Mouse (Mus musculus): ENCODE results near the gene BC017158. TPM values are rescaled to one million over a fixed set of nuclear protein-coding genes. Genes with fewer than 3 reads are reported as not detected.

The BC017158 gene
- total RNA-seq, 4 experiments from 2014 or later, result 2.2 to 2.5 (median 2.3) TPM

GRCm38 (mm10) chr7:128265411-128265810 lies 32.6 kb downstream of the BC017158 start, which contains the start of gene Slc5a2:
TSS of gene Slc5a2 (plus strand) at chr7:128265657.
- DNase-seq (ENCODE audit: low spot score in 2 of 2), result no peak

DNA sequence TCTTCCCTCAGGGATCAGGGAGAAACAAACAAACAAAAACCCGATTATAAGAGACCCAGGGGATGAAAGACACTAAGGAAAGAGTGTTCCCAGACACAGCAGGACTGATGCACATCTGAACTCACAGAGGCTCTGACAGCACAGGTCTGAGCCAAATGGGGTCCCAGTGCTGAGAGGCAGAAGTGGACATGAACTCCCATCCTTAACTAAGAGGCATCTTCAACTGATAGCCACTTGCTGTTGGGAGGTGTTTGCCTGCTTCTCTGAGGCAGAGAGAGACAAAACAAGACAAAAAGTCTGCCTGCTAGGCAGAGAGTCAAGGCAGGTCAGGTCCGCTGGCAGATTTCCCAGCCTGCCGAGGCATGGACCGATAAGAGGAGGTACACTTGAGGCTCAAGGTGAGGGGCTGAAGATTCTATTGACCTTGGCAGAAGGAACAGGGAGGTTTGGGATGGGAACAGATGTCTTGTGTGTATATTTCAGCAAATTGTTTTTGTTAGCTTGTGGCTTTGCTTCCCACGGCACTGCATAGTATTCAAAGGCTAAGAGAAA lies 41.1 kb downstream of the BC017158 start:
- DNase-seq (ENCODE audit: low spot score in 2 of 2), result no peak

DNA sequence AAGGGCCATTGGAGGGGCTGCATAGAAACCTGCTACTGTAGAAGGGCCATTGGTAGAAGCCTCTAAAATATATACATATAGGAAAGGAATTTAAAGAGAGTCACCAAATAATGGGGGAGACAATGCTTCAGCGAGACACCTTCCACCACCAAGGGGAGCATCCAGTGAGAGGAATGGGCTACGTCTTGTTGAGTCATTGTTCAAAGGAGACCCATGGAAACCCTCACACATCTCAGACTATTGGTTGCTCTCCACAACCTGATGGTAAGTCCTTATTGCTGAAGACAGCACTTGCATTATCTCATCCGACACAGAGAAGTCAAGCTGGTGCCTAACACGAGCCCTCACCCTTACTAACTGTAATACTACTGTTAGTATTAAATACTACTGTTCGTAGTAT lies 42.2 kb downstream of the BC017158 start:
- DNase-seq (ENCODE audit: low spot score in 2 of 2), result no peak

GRCm38 (mm10) chr7:128254978-128255377 lies 43.0 kb downstream of the BC017158 start:
- no peak for DNase-seq (ENCODE audit: low spot score in 2 of 2)

- DNase-seq (ENCODE audit: low spot score in 2 of 2), result no peak
These were observed 45.4 kb downstream of the BC017158 start for GRCm38 (mm10) chr7:128252609-128253008.

GRCm38 (mm10) chr7:128251946-128252345 lies 46.0 kb downstream of the BC017158 start:
- DNase-seq (ENCODE audit: low spot score in 2 of 2), result no peak

GRCm38 (mm10) chr7:128249998-128250397 lies 48.0 kb downstream of the BC017158 start:
- no peak for DNase-seq (ENCODE audit: low spot score in 2 of 2)

GRCm38 (mm10) chr7:128248081-128249042 lies 49.6 kb downstream of the BC017158 start:
- DNase-seq (ENCODE audit: low spot score in 2 of 2), result no peak

- DNase-seq (ENCODE audit: low spot score in 2 of 2), result peak; percentile 71 to 79
These were observed 50.5 kb downstream of the BC017158 start for GRCm38 (mm10) chr7:128247443-128247842.

- peak; percentile 45 to 51 for DNase-seq (ENCODE audit: low spot score in 2 of 2)
These were observed 51.2 kb downstream of the BC017158 start, which contains the start of gene Tgfb1i1 for GRCm38 (mm10) chr7:128246496-128247391. TSS of gene Tgfb1i1 (plus strand) at chr7:128246812.

- DNase-seq (ENCODE audit: low spot score in 2 of 2), result no peak
These were observed 52.4 kb downstream of the BC017158 start for GRCm38 (mm10) chr7:128245547-128245946.

DNA sequence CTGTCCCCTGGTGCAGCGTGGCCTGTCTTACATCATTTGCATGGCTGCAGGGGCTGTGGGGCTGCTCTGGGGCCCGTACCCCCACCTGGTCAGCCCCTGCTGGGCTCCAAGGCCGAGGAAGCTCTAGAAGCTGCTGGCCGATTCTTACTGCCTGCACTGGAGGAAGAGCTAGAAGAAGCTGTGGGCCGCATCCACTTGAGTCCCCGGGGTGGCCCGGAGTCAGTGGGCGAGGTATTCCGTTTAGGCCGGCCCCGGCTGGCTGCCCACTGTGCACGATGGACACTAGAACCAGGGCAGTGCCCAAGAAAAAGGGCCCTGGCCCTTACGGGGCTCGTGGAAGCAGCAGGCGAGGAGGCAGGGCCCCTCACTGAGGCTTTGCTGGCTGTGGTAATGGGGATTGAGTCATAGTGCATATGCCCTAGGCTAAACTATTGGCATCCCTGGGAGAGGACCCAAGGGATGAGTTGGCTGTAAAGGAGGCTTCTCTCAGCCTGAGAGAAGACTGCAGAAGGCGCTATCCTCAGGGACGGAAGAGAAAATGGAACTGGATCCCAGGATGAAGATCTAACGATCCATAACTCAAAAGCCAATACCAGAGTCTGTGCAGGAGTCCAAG lies 53.5 kb downstream of the BC017158 start:
- DNase-seq (ENCODE audit: low spot score in 2 of 2), result no peak

- no peak for DNase-seq (ENCODE audit: low spot score in 2 of 2)
These were observed 54.0 kb downstream of the BC017158 start for GRCm38 (mm10) chr7:128243921-128244320.

- no peak for DNase-seq (ENCODE audit: low spot score in 2 of 2)
These were observed 55.6 kb downstream of the BC017158 start for GRCm38 (mm10) chr7:128242331-128242730.

- no peak for DNase-seq (ENCODE audit: low spot score in 2 of 2)
These were observed 57.7 kb downstream of the BC017158 start for GRCm38 (mm10) chr7:128240131-128240784.

DNA sequence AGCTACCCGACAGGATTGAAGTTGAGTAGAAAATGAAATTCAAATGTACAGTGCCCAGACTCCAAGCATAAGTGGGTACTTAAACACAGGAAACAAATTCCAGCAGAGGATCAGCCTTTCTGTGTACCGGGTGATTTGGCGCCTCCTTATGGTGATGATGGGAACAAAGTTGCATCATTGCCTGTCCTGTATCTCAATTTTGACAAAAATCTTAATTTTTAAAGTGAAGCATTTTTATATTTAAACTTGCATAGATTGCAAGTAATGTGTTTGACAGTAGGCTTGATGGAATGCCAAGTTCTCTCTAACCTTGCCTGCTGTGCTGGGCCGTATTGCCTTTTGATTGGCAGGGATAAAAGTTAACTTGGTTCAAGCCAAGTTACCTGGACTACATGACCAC lies 59.0 kb downstream of the BC017158 start:
- DNase-seq (ENCODE audit: low spot score in 2 of 2), result no peak

DNA sequence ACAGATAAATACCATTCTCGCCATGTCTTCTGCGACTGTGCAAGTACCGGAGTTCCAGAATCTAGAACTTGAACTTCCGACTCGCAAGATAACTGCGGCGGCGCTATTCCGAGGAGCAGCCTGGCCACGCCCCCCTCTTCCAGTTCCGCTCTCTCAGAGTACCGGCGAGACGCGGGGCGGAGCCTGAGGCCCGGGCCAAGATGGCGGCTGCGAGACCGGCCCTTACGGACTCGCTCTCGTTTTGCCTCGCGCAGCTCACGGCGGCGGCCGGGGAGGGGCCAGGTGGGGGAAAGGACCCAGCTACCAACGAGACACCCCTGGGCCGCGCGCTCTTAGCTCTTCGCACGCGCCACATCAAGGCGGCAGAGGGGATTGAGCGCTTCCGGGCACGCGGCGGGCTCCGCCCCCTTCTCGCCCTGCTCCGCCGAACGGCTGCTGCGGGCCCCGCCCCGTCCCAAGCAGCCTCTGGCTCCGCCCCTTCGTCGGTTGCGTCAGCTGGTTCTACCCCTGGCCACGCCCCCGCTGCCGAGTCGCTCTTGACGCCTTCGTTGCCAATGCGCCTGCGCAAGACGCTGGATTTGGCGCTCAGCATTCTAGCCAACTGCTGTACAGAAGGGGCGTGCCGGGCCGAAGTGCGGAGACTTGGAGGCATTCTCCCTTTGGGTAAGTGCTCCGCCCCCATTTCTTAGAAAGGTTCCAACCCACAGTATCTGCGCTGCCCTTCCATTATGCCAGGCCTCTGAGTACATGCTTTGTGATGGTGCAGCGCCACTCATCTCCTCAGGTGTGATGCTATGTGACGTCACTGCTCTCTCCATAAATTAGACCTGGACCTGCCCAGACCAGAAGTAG lies 59.8 kb downstream of the BC017158 start, which contains the start of gene 9130023H24Rik:
Gene 9130023H24Rik (minus strand): TSS at position 105 of the 852 bp plus-strand sequence.
- peak; percentile 98 to 99 for DNase-seq (ENCODE audit: low spot score in 2 of 2)

GRCm38 (mm10) chr7:128237593-128237926 lies 60.4 kb downstream of the BC017158 start:
- no peak for DNase-seq (ENCODE audit: low spot score in 2 of 2)

DNA sequence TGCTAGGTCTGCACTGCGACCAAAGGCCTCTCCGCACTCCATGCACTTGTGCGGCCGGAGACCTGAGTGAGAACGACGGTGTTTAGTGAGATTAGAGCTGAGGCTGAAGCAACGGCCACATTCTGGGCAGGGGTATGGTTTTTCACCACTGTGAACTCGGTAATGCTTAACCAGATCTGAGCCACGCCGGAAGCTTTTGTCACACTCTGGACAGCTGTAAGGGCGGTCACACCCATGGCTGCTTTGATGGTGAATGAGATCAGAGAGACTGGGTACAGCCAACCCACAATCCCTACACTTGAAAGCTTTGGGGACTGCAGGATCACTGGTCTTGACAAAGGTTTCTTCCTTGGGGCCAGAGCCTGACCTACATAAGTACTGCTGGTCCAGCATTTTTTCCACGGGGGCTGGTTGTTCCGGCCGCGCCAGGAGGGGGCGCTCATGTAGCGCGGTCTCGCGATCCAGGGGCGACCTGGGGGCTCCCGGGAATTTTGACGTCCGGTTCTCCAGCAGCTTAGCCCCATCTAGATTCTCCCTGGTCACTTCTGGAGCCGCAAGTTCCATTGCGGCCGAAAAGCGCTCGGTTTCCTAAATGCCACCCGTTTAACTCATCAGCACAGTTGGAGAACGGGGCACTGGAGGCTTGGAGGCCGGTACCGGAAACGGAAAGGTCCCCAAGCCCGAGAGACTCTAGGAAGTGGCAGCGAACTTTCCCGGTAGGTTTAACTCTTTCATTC lies 60.9 kb downstream of the BC017158 start, which contains the start of gene Armc5:
Gene Armc5 (plus strand): TSS at position 487 of the 737 bp plus-strand sequence.
- peak; percentile 86 to 87 for DNase-seq (ENCODE audit: low spot score in 2 of 2)

Data from gastrocnemius, adult 8-10 months (tissue).